Mouse (Mus musculus) left cerebral cortex, adult 6 months (tissue): Measurements from ENCODE around the gene Gm17190. TPM values are rescaled to one million over a fixed set of nuclear protein-coding genes. Genes with fewer than 3 reads are reported as not detected.

Experiments
- long read RNA-seq, 2 experiments: library from polyadenylated mRNA; unstranded; transcript quantifications; one replicate each; pipeline ENCODE4 v2.0.0; 2019 to 2020
- polyA plus RNA-seq: library from polyadenylated mRNA; unstranded; fragments of <200 nt; fragmentation: Nextera tagmentation; gene quantifications from 2 replicates; pipeline ENCODE4 v1.2.3, GENCODE M21; 2021

Gm17190 gene
- not detected in 2 replicates for polyA plus RNA-seq
- long read RNA-seq, experiment 1, result 0 reads
- long read RNA-seq, experiment 2, result 0 reads

GRCm38 (mm10) chr13:96081754-96082153, at the start of gene Gm17190:
Gene Gm17190, plus strand, starts transcription at chr13:96082054.

DNA sequence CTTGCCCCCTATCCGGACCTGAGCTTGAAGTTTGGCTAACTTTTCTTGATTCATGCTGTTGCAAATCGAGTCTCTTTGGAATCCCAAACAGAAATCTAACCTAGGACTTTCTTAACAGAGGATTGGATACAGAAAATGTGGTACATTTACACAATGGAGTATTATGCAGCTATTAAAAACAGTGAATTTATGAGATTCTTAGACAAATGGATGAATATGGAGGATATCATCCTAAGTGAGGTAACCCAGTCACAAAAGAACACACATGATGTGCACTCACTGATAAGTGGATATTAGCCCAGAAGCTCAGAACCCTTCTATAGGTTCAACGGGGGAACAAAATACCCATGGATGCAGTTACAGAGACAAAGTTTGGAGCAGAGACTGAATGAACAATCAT, 578 bp upstream of the Gm17190 start, which contains the start of gene Gm20075:
TSS of gene Gm20075 (minus strand) at position 101 of the 400 bp plus-strand sequence.

DNA sequence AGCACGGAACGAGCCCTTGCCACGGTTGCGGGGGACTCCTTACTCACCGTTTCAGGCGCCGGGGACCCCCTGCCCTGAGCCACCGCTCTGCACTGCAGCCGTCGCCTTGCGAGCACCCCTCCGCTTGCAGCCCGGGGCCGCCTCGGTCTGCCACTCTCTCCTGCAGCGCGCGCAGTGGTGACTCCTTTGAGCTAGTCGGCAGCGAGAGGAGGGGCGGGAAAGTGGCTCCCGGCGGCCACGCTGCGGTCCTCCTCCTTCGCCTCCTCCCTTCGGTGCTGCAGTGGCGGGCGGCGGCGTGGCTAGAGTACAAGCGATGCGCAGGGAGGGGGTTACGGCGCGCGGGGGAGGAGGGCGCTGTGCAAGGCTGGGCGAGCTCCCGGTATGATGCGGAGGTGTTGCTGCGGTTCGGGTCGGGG, 50.6 kb downstream of the Gm17190 start, which contains the start of gene Sv2c:
TSS of gene Sv2c (minus strand) at position 177 of the 416 bp plus-strand sequence.

Other genes starting within 250 kb of the Gm17190 start
- gene Iqgap2, start 190.1 kb upstream of the Gm17190 start, polyA plus RNA-seq, result 2.0 and 2.5 TPM in 2 replicates
- gene Gm20075, start 678 bp upstream of the Gm17190 start, polyA plus RNA-seq, result 6.5 and 7.0 TPM in 2 replicates
- gene Sv2c, start 50.5 kb downstream of the Gm17190 start, polyA plus RNA-seq, result 4.6 and 5.3 TPM in 2 replicates